Comparison of ENCODE assay signal across 18 mouse cellular contexts in genomic region chr2:112557453-112557852, GRCm38 (mm10).
"Had no signal": no experiment of that assay in that cellular context is flagged by ENCODE, and none has a peak within 500 bp of the region (broad histone marks: within the 10 kb centered on the region; RNA-seq: fewer than 3 reads in every experiment).

No protein-coding gene starts in this region.

- DNase-seq: kidney, adult 8-10 months; kidney, postnatal 10 days; kidney, postnatal 36 days; layer of hippocampus, postnatal 36 days; lung, adult 18-20 months; lung, postnatal 10 days; lung, postnatal 36 days; midbrain, embryonic 14.5 days; thymus, adult 18-20 months; thymus, postnatal 36 days had no signal

- H3K9ac ChIP-seq: kidney, embryonic 15.5 days; limb, embryonic 15.5 days; liver, embryonic 12.5 days; liver, embryonic 15.5 days; lung, embryonic 15.5 days had no signal

- H3K27me3 ChIP-seq: kidney, embryonic 15.5 days; limb, embryonic 15.5 days; liver, embryonic 12.5 days; liver, embryonic 15.5 days; lung, embryonic 15.5 days; megakaryocyte, embryonic 14.5 days had no signal

- H3K4me2 ChIP-seq: kidney, embryonic 15.5 days; limb, embryonic 15.5 days; liver, embryonic 12.5 days; liver, embryonic 15.5 days; lung, embryonic 15.5 days; midbrain, embryonic 11.5 days had no signal

- ATAC-seq: liver, embryonic 12.5 days had no signal

- H3K9me3 ChIP-seq: kidney, embryonic 15.5 days; limb, embryonic 15.5 days; liver, embryonic 12.5 days; liver, embryonic 15.5 days; lung, embryonic 15.5 days; megakaryocyte, embryonic 14.5 days had no signal

- H3K36me3 ChIP-seq: kidney, embryonic 15.5 days; limb, embryonic 15.5 days; liver, embryonic 15.5 days; lung, embryonic 15.5 days had no signal

- H3K4me1 ChIP-seq: kidney, embryonic 15.5 days; limb, embryonic 15.5 days; liver, embryonic 12.5 days; liver, embryonic 15.5 days; lung, embryonic 15.5 days had no signal

- H3K27ac ChIP-seq: kidney, embryonic 15.5 days; left cerebral cortex, adult 2 months; limb, embryonic 15.5 days; liver, embryonic 12.5 days; liver, embryonic 15.5 days; lung, embryonic 15.5 days had no signal

- H3K4me3 ChIP-seq: kidney, embryonic 15.5 days; left cerebral cortex, adult 2 months; limb, embryonic 15.5 days; liver, embryonic 12.5 days; liver, embryonic 15.5 days; lung, embryonic 15.5 days; megakaryocyte, embryonic 14.5 days had no signal
